Mouse (Mus musculus) neutrophil, adult 83 days (primary cell): ENCODE measurements around the gene Crispld2. TPM values are rescaled to one million over a fixed set of nuclear protein-coding genes. Genes with fewer than 3 reads are reported as not detected.

Source experiments
- total RNA-seq, 2 experiments: library from RNA; stranded (reverse); gene quantifications; one replicate each; pipeline ENCODE4 v1.2.4; 2023

Crispld2 gene
- 10 to 100 TPM; 82.9 to 96.4 TPM for total RNA-seq

GRCm38 (mm10) chr8:119992249-119992648 is at the start of gene Crispld2:
Gene Crispld2, plus strand, starts transcription at chr8:119992438.

DNA sequence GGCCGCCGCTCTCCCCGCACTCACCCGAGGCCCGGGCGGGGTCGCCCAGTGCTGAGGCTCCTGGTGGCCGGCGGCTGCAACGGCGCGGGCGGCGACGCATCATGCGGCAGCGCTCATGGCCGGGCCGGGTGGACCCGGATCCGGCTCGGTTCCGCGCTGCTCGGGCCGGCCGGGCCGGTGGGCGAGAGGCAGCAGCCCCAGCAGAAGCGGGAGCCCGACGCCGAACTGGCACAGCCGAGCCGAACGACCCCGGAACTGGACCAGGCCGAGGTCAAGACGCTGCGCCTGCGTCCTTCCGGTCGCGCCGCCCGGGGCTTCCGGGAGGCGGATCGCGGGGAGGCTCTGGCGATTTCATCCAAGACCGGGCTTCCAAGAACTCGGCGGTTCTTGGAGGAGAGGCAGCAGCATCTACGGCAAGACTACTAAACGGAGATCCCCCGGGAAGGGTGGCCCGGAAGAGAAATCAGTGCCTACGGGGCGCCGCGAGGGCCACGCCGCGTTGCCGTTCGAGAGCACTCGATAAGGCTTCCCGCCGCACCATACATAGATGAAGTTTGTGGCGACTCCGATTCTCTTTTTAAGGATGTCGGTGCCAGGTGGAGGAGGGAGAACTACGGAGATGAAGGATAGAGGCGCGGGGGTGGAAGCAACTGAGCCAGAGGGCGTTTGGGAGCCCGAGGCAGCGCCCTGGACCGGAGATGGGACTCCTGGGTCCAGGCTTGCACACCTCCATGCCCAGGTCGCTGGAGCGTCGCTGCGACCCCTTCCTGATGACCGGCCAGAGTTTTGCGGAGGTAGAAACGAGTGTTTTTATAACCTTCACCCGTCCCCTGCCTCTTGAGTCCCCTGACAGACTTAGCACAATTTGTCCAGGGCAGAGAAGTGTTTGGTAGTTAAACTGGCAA is 109.1 kb downstream of the Crispld2 start, which contains the start of gene Zdhhc7:
TSS of gene Zdhhc7 (minus strand) at position 415 of the 905 bp plus-strand sequence.

Other genes starting within 250 kb of the Crispld2 start
- 1 to 10 TPM; 3.5 to 3.9 TPM for gene Tldc1, start 214.0 kb upstream of the Crispld2 start, total RNA-seq
- 100 to 1,000 TPM; 902 to 904 TPM for gene Cotl1, start 151.9 kb upstream of the Crispld2 start, total RNA-seq
- 10 to 100 TPM; 16.3 to 16.5 TPM for gene Klhl36, start 130.2 kb upstream of the Crispld2 start, total RNA-seq
- gene Usp10, start 82.1 kb upstream of the Crispld2 start, total RNA-seq = 10 to 100 TPM; 34.3 to 35.2 TPM
- 10 to 100 TPM; 14.5 to 15.2 TPM for gene Gm20388, start 81.6 kb upstream of the Crispld2 start, total RNA-seq
- gene Zdhhc7, start 109.0 kb downstream of the Crispld2 start, total RNA-seq = 10 to 100 TPM; 34.9 to 48.0 TPM
- gene 6430548M08Rik, start 121.7 kb downstream of the Crispld2 start, total RNA-seq = 100 to 1,000 TPM; 194 to 197 TPM
- not detected for gene Fam92b, start 185.0 kb downstream of the Crispld2 start, total RNA-seq
- gene Gse1, start 236.0 kb downstream of the Crispld2 start, total RNA-seq = 10 to 100 TPM; 46.7 to 48.3 TPM